ENCODE assay signal across 28 mouse cellular contexts in the genomic region with DNA sequence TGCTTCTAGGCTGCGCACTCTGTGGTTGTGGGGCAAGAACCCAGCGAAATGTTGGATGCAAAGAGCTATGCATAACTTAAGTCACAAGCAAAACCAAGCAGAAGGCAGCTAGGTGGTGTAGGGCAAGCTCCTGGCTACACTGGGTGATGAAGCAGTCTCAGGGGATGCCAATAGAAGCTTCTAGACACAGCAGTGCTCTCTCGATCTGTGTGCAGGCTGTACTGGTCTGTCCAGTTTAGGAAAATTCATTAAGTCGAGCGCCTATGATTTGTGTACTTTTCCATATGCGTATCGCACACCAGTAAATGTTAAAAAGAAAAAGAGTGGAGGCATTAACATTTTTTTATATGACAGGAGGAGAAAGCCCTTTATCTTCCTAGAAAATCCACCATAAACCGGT.
DNase-seq lines count a peak whose midpoint lies in the region; ATAC-seq lines count a peak whose summit lies in the region.
"Had no signal": no experiment of that assay in that cellular context is flagged by ENCODE, and none has a peak within 500 bp of the region (broad histone marks: within the 10 kb centered on the region; RNA-seq: fewer than 3 reads in every experiment).

No protein-coding gene starts in this region.

- no peak for DNase-seq in kidney, adult 11 months
- DNase-seq in urinary bladder, postnatal 14 days (ENCODE audit: low spot score) = peak; percentile 38
- DNase-seq in urinary bladder, postnatal 4 days (ENCODE audit: low spot score in 2 of 2) = no peak
- no peak for DNase-seq in layer of hippocampus, adult 11-12 months (ENCODE audit: low spot score)
- DNase-seq: adrenal gland, postnatal 25 days; B cell, adult 2 months; cerebellum, adult 11-12 months; cerebellum, adult 9-11 months; forebrain, postnatal 0 days; kidney, postnatal 14 days; lung, embryonic 14.5 days; lung, postnatal 36 days; right cerebral cortex, postnatal 4 days; thymus, adult 2 months; thymus, postnatal 36 days had no signal

- peaks cover 31% of the 10 kb centered on the region for H3K4me1 ChIP-seq in kidney, embryonic 15.5 days
- peaks cover 14% of the 10 kb centered on the region for H3K4me1 ChIP-seq in stomach, embryonic 15.5 days
- H3K4me1 ChIP-seq: liver, embryonic 15.5 days had no signal

- no peaks in the 10 kb centered on the region for H3K36me3 ChIP-seq in kidney, embryonic 15.5 days
- H3K36me3 ChIP-seq in stomach, embryonic 15.5 days = no peaks in the 10 kb centered on the region
- H3K36me3 ChIP-seq: embryonic facial prominence, embryonic 15.5 days; forebrain, embryonic 12.5 days; heart, embryonic 10.5 days; heart, embryonic 15.5 days; liver, embryonic 15.5 days; midbrain, embryonic 12.5 days; neural tube, embryonic 13.5 days had no signal

- peak overlapping the region; percentile 51 for H3K4me2 ChIP-seq in kidney, embryonic 15.5 days
- H3K4me2 ChIP-seq in stomach, embryonic 15.5 days = peak overlapping the region; percentile 40
- H3K4me2 ChIP-seq: forebrain, embryonic 12.5 days; heart, embryonic 15.5 days; liver, embryonic 15.5 days; lung, embryonic 14.5 days; midbrain, embryonic 12.5 days had no signal

- no peak overlapping the region for H3K9ac ChIP-seq in kidney, embryonic 15.5 days
- H3K9ac ChIP-seq in stomach, embryonic 15.5 days = no peak overlapping the region
- H3K9ac ChIP-seq: embryonic facial prominence, embryonic 15.5 days; forebrain, embryonic 12.5 days; forebrain, postnatal 0 days; heart, embryonic 15.5 days; liver, embryonic 15.5 days; lung, embryonic 14.5 days; midbrain, embryonic 12.5 days; neural tube, embryonic 13.5 days had no signal

- no peak overlapping the region for H3K4me3 ChIP-seq in kidney, embryonic 15.5 days (replicated peaks)
- no peak overlapping the region for H3K4me3 ChIP-seq in stomach, embryonic 15.5 days (replicated peaks)
- H3K4me3 ChIP-seq: embryonic facial prominence, embryonic 15.5 days; forebrain, embryonic 12.5 days; heart, embryonic 10.5 days; heart, embryonic 15.5 days; layer of hippocampus, adult 2 months; left cerebral cortex, adult 2 months; liver, embryonic 15.5 days; midbrain, embryonic 12.5 days; myocyte; neural tube, embryonic 13.5 days had no signal

- ATAC-seq in kidney, embryonic 15.5 days (replicated peaks; ENCODE audit: low FRiP score) = no peak
- peak; percentile 57; the same call in 1 of the 2 replicates for ATAC-seq in stomach, embryonic 15.5 days (ENCODE audit: insufficient read depth, low FRiP score, low read depth)
- ATAC-seq: forebrain, postnatal 0 days; hindbrain, embryonic 16.5 days had no signal

- H3K27me3 ChIP-seq in kidney, embryonic 15.5 days = peaks cover 23% of the 10 kb centered on the region; the same call in 1 of the 2 replicates
- no peaks in the 10 kb centered on the region for H3K27me3 ChIP-seq in stomach, embryonic 15.5 days (replicated peaks)
- H3K27me3 ChIP-seq: forebrain, embryonic 12.5 days; liver, embryonic 15.5 days; neural tube, embryonic 13.5 days had no signal

- 61% methylated on average over 8 of the region's 8 CpGs for WGBS in kidney, embryonic 15.5 days
- 43% methylated on average over 8 of the region's 8 CpGs for WGBS in stomach, embryonic 15.5 days

- H3K9me3 ChIP-seq in kidney, embryonic 15.5 days (replicated peaks) = no peaks in the 10 kb centered on the region
- no peaks in the 10 kb centered on the region for H3K9me3 ChIP-seq in stomach, embryonic 15.5 days
- H3K9me3 ChIP-seq: embryonic facial prominence, embryonic 15.5 days; forebrain, embryonic 12.5 days; heart, embryonic 10.5 days; heart, embryonic 15.5 days; liver, embryonic 15.5 days; midbrain, embryonic 12.5 days; neural tube, embryonic 13.5 days had no signal

- peak overlapping the region; percentile 78 for H3K27ac ChIP-seq in kidney, embryonic 15.5 days
- peak overlapping the region; percentile 45; the same call in 1 of the 2 replicates for H3K27ac ChIP-seq in stomach, embryonic 15.5 days
- H3K27ac ChIP-seq: embryonic facial prominence, embryonic 15.5 days; forebrain, embryonic 12.5 days; heart, embryonic 10.5 days; heart, embryonic 15.5 days; layer of hippocampus, adult 2 months; left cerebral cortex, adult 2 months; liver, embryonic 15.5 days; midbrain, embryonic 12.5 days; neural tube, embryonic 13.5 days had no signal
